Mouse (Mus musculus): ENCODE results near the gene Dclk1.

Gene Dclk1

DNA sequence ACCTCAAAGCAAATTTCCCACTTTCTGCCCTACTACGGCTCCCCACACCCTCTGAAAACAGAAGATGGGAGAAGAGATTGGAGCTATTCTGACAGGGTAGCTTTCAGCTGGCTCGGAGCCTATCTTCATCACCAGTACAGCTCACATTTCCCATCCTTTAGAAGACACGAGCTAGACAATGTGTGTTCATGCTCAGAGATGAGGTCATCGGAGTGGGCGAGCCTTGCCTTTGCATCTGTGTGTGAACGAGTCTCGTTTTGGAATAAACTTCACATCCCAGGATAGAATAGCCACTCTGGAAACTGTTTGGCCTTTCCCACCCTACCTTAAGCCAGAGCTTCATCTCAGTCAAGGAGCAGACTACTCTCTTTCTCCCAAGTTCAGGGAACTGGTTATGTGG is 95.5 kb downstream of the Dclk1 start:
- DNase-seq: no peak

- no peak for DNase-seq
Observed at GRCm38 (mm10) chr3:55342445-55342844, 100.3 kb downstream of the Dclk1 start.

DNA sequence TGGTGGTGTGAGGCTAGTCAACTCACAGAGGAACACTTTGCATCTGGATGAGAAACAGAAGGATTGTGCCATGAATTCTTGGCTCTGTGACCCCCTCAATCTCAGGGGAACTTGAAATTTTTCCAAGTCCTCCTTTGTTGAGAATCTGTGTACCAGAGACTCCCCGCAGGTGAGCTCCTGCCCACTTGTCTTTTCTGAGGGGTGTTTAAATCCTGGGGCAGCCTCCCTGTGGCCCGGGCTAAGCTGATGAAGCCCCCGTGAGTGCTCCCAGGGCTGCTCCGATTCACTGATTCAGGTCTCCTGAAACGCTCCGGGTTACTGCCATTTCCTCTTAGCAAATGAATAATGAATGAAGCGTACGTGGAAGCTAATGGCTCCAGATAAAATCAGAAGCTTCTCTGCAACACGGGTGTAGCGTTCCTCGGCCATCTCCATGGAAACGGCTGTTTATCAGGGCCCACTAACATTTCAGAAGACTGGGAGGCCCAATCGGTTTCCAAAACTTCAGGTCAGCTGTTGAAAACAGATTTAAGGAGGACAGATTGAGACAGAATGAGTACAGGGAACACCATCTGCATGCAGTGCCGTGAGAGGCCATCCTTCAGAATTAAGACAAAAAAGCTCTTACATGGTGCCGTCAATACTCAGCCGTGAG is 105.3 kb downstream of the Dclk1 start:
- no peak for DNase-seq

- no peak for DNase-seq
Observed at GRCm38 (mm10) chr3:55348026-55348390, 105.8 kb downstream of the Dclk1 start.

GRCm38 (mm10) chr3:55350194-55350593 is 108.0 kb downstream of the Dclk1 start:
- no peak for DNase-seq

DNA sequence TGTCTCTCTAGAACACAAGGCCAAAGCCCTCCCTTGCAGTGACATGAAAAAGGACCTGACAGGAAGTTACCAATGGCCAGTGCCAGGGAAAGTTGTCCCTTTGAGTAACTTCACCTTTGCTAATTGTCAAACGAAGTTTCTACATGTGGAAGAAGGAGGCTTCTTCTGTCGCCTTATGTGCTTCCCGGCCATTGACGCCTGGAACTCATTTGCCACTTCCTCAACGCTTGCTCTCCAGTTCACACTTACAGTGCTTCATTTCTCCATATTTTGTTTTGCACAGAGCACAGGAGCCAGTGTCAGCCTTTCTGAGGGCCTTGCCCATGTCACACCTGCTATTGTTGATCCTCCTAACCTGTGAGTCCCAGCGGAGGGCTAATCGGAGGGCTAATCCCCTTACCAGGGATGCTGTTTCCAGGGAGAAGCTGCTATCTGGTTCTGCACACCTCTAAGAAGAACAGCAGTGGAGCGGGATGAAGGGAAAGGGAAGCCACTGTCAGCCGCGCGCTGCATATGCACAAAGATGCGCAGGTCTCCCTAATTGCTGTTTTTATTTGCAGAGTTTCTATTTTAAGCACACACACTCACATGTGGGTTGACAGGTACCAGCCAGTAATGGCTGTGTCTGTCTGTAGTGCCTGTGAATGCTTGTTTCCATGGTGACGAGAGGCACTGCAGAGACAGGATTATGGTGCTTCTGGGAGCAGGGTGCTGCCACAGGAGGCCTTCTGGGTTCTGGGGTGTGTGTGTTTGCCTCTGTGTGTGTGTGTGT is 109.3 kb downstream of the Dclk1 start:
- DNase-seq: peak; percentile 25

DNA sequence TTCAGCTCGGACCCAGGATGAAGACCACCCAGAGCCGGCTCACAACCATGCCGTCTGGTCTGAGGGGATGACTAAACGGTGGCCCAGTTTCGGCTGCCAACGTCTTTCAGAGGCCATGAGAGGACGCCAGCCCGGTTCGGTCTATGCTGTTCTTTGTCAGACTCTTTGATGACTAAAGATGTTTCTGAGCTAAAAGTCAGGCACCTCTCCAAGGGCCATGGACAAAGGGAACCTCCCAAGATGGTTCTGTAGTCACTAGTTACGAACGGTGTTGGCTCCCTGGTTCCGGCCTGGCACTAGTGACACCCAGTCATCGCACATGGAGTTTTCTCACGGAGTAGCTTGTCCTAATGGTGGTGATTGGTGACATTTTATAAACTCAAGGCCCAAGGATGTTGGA is 110.4 kb downstream of the Dclk1 start:
- no peak for DNase-seq

- no peak for DNase-seq
Observed at GRCm38 (mm10) chr3:55353169-55353568, 111.0 kb downstream of the Dclk1 start.

GRCm38 (mm10) chr3:55353909-55354511 is 111.8 kb downstream of the Dclk1 start:
- DNase-seq: peak; percentile 64

DNA sequence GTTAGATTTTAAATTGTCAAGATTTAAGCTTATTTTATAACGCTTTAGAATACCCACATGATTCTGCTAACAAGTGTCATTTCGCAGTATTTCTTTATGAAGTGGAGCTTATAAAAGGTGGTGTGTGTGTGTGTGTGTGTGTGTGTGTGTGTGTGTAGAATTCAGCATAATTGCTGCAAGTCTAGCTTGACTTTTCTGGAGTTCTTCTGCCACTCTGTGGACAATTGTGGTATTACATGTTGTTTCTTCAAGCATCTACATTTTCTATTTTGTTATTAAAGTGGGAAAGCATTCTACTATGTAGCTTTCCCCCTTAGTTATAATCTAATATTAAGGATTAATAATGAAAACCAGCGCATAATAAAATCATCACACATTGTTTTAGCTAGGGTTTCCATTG is 112.6 kb downstream of the Dclk1 start:
- DNase-seq: no peak

GRCm38 (mm10) chr3:55358486-55358885 is 116.3 kb downstream of the Dclk1 start:
- no peak for DNase-seq

DNA sequence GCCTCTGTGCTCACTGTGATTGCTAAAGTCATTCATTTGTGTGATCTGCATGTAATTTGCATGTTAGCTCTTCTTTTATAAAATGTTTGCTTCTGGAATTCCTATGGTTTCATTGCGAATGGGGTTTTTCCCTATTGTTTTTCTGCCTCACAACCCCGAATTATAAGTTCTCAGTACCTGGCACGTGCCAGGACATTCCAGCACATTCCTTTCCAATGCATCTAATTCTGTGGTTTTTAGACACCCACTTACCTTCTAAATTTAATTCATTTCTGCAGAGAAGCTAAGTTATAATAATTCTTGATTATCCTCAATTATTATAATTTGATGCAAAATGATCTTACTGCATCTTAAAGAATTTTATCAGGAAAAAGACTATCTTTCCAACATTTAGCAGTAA is 118.7 kb downstream of the Dclk1 start:
- DNase-seq: no peak

DNA sequence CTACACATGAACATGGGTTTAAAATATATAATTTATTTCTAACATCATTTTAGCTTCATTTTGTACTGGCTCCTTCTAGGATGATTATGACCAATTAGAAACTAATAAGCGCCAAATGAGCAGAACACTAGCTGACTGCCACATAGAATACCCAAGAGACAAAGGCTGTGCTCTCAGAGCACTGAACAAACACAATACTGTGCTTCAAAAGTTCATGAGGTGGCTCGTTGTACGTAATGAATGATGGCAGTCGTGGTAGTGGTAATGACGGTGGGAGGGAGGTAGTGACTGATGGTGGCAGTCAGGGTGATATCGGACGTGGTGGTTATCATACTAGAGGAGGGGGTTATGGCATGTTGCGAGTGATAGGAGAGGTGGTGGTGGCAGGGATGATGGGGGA is 125.0 kb downstream of the Dclk1 start:
- DNase-seq: no peak

- DNase-seq: no peak
Observed at GRCm38 (mm10) chr3:55369156-55369555, 127.0 kb downstream of the Dclk1 start.

DNA sequence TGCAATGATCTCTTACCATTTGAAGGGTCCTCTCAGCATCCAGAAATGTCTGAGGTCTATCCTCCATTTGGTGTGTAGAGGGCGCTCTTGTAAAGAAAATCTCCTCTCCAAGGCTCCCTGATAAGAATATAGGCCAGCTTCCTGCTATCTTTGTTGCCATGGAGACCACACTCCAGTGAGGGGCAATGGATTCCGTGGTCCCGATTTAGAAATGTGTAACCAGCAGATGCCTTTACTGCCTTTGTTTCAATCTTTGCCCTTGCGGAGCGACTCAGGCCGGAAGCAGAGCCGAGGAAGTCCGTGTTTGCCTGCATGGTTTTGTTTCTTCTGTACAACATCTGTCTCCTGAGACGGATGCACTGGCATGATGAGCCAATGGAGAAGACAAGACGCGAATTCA is 131.5 kb downstream of the Dclk1 start:
- peak; percentile 52 for DNase-seq

DNA sequence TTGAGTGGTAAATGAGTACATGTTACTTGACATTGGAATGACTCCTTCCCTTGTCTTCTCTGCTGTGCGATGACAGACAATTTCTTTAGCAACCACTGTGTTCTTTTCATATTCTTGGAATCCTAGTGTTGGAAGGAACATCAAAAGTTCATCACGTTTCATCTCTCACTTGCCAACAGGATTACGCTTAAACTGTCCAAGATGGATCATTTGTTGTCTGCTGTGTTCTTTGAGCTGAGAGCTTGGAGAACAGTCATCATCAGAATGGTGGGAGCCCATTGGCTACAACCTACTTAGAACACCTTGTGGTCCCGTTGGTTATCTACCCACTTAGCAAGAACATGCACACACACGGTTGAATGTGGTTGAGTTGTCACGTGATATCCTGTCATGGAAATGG is 136.4 kb downstream of the Dclk1 start:
- DNase-seq: no peak

GRCm38 (mm10) chr3:55380471-55380870 is 138.3 kb downstream of the Dclk1 start:
- DNase-seq: no peak

- peak; percentile 27 for DNase-seq
Observed at GRCm38 (mm10) chr3:55392605-55393004, 150.4 kb downstream of the Dclk1 start.

DNA sequence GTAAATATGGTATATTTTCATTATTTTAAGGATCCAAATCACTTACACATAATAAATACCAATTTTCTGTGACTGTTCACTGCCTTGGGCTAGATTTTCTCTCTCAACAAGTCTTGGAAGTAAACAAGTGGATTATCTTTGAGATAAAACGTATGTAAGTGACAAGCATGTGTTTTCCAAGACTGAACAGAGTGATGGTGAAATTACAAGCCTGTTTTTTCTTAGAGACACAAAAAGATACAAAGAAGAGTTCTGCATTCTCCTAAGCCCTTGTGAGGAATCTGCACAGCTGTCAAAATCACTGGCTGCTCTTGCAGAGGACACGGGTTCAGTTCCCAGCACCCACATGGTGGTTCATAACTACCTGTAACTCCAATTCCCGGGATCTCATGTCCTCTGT is 151.4 kb downstream of the Dclk1 start:
- no peak for DNase-seq

DNA sequence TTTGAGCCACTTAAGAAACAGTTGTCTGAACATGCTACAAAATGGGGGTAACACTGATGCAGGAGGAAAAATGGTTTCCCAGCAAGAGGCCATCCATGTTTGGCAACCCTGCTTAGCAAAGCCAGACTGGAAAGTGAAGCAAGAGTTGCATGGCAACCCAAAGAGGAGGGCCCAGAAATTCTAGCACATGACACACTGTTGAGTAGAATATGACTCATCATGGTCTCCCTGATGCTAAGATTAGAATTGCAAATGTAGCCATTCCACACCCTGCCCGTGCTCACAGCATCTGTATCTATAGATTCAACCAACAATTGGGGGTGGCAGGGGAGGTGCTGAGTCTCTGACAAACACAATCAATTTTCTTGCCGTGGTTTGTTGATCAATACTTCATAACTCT is 154.6 kb downstream of the Dclk1 start:
- no peak for DNase-seq

- no peak for DNase-seq
Observed at GRCm38 (mm10) chr3:55397752-55398693, 155.9 kb downstream of the Dclk1 start.

GRCm38 (mm10) chr3:55401236-55401635 is 159.1 kb downstream of the Dclk1 start:
- no peak for DNase-seq

- no peak for DNase-seq
Observed at GRCm38 (mm10) chr3:55404751-55405150, 162.6 kb downstream of the Dclk1 start.
